Mouse (Mus musculus): Measurements from ENCODE around the gene Pxn. TPM values are rescaled to one million over a fixed set of nuclear protein-coding genes. Genes with fewer than 3 reads are reported as not detected.
A peak's percentile ranks its signal among the peaks of the same experiment; 100 is the strongest.
"Not testable (repeated sequence)": the region's sequence is repeated elsewhere in the genome, so short reads cannot be mapped to it uniquely, and the experiment has no call there.

The Pxn gene
- total RNA-seq, 2 experiments from 2014 or later = 18.8 to 20.8 TPM

GRCm38 (mm10) chr5:115505617-115506016, 859 bp upstream of the Pxn start:
- DNase-seq (ENCODE audit: extremely low spot score in 1 of 2, low spot score in 2 of 2) = not testable (repeated sequence)
- intact Hi-C loops (cut with DNase I) = loop anchor here (1.0 to 5.0 kb wide), 2 partner anchors 33 to 52 kb away; partner anchors contain the start of gene Rplp0

GRCm38 (mm10) chr5:115507267-115507980, 948 bp downstream of the Pxn start:
- DNase-seq (ENCODE audit: extremely low spot score in 1 of 2, low spot score in 2 of 2) = no peak
- intact Hi-C loops (cut with DNase I) = loop anchor here (5.0 kb wide), 1 partner anchor 50 kb away; the partner anchor contains the start of gene Rplp0

- intact Hi-C loops (cut with DNase I) = loop anchor here (5.0 kb wide), 1 partner anchor 49 kb away; the partner anchor contains the start of gene Rplp0
- DNase-seq (ENCODE audit: extremely low spot score in 1 of 2, low spot score in 2 of 2) = no peak
These were observed 1.7 kb downstream of the Pxn start for GRCm38 (mm10) chr5:115507981-115508858.

GRCm38 (mm10) chr5:115508859-115509147, 2.3 kb downstream of the Pxn start:
- intact Hi-C loops (cut with DNase I) = loop anchor here (5.0 kb wide), 1 partner anchor 48 kb away; the partner anchor contains the start of gene Rplp0

GRCm38 (mm10) chr5:115509321-115509761, 2.9 kb downstream of the Pxn start:
- intact Hi-C loops (cut with DNase I) = loop anchor here (5.0 kb wide), 1 partner anchor 48 kb away; the partner anchor contains the start of gene Rplp0
- no peak for DNase-seq (ENCODE audit: extremely low spot score in 1 of 2, low spot score in 2 of 2)

More at GRCm38 (mm10) chr5:115508859-115509147, 2.3 kb downstream of the Pxn start:
- DNase-seq (ENCODE audit: extremely low spot score in 1 of 2, low spot score in 2 of 2) = peak in 1 of 2 experiments; percentile 54

- intact Hi-C loops (cut with DNase I) = loop anchor here (5.0 kb wide), 1 partner anchor 47 kb away; the partner anchor contains the start of gene Rplp0
- no peak for DNase-seq (ENCODE audit: extremely low spot score in 1 of 2, low spot score in 2 of 2)
These were observed 3.6 kb downstream of the Pxn start for GRCm38 (mm10) chr5:115509790-115510689.

- DNase-seq (ENCODE audit: extremely low spot score in 1 of 2, low spot score in 2 of 2) = no peak
- intact Hi-C loops (cut with DNase I) = no loop called here
These were observed 5.9 kb downstream of the Pxn start for GRCm38 (mm10) chr5:115512375-115512774.

- intact Hi-C loops (cut with DNase I) = no loop called here
These were observed 6.8 kb downstream of the Pxn start for GRCm38 (mm10) chr5:115513246-115513645.

GRCm38 (mm10) chr5:115513721-115514120, 7.2 kb downstream of the Pxn start:
- no peak for DNase-seq (ENCODE audit: extremely low spot score in 1 of 2, low spot score in 2 of 2)
- intact Hi-C loops (cut with DNase I) = no loop called here

More at GRCm38 (mm10) chr5:115513246-115513645, 6.8 kb downstream of the Pxn start:
- no peak for DNase-seq (ENCODE audit: extremely low spot score in 1 of 2, low spot score in 2 of 2)

GRCm38 (mm10) chr5:115514346-115514745, 7.9 kb downstream of the Pxn start:
- DNase-seq (ENCODE audit: extremely low spot score in 1 of 2, low spot score in 2 of 2) = no peak
- intact Hi-C loops (cut with DNase I) = no loop called here

GRCm38 (mm10) chr5:115514896-115515587, 8.6 kb downstream of the Pxn start:
- DNase-seq (ENCODE audit: extremely low spot score in 1 of 2, low spot score in 2 of 2) = peak in 1 of 2 experiments; percentile 82

GRCm38 (mm10) chr5:115516081-115516907, 9.8 kb downstream of the Pxn start:
- intact Hi-C loops (cut with DNase I) = no loop called here
- DNase-seq (ENCODE audit: extremely low spot score in 1 of 2, low spot score in 2 of 2) = peak in 1 of 2 experiments; percentile 63

More at GRCm38 (mm10) chr5:115514896-115515587, 8.6 kb downstream of the Pxn start:
- intact Hi-C loops (cut with DNase I) = no loop called here

GRCm38 (mm10) chr5:115516908-115517307, 10.4 kb downstream of the Pxn start:
- intact Hi-C loops (cut with DNase I) = no loop called here

GRCm38 (mm10) chr5:115517501-115517900, 11.0 kb downstream of the Pxn start:
- intact Hi-C loops (cut with DNase I) = no loop called here
- no peak for DNase-seq (ENCODE audit: extremely low spot score in 1 of 2, low spot score in 2 of 2)

More at GRCm38 (mm10) chr5:115516908-115517307, 10.4 kb downstream of the Pxn start:
- DNase-seq (ENCODE audit: extremely low spot score in 1 of 2, low spot score in 2 of 2) = no peak

GRCm38 (mm10) chr5:115518214-115518613, 11.7 kb downstream of the Pxn start:
- intact Hi-C loops (cut with DNase I); DNase-seq (ENCODE audit: extremely low spot score in 1 of 2, low spot score in 2 of 2): not testable (repeated sequence)

GRCm38 (mm10) chr5:115520325-115520869, 13.9 kb downstream of the Pxn start:
- intact Hi-C loops (cut with DNase I) = no loop called here
- no peak for DNase-seq (ENCODE audit: extremely low spot score in 1 of 2, low spot score in 2 of 2)

Measured in left cerebral cortex, postnatal 10 days (tissue).